Mouse (Mus musculus) heart, postnatal 0 days (tissue): ENCODE results near the gene Olfr1344.

ENCODE experiments used
- CTCF ChIP-seq: IDR thresholded peaks from 2 replicates; pipeline ENCODE4 v1.5.1; 2016; ENCODE audit warnings: antibody characterized with exemption, control low read depth, low read depth
- EP300 ChIP-seq: IDR thresholded peaks from 2 replicates; pipeline ENCODE4 v1.6.1; 2016; ENCODE audit warnings: antibody characterized with exemption, low read depth

GRCm38 (mm10) chr7:6429381-6429780 lies 9.1 kb upstream of the Olfr1344 start:
- no peak for TF ChIP-seq CTCF
- TF ChIP-seq EP300: no peak
